Mouse (Mus musculus) hindbrain, embryonic 16.5 days (tissue): Measurements from ENCODE around the gene Gm20696. TPM values are rescaled to one million over a fixed set of nuclear protein-coding genes. Genes with fewer than 3 reads are reported as not detected.

ENCODE experiments used
- ATAC-seq: fragments of 200-750 bp; cut with Nextera tagmentation; 2 replicates; pipeline ENCODE4 v1.8.0; 2017; ENCODE audit warnings: moderate TSS enrichment, moderate library complexity
- H3K27ac ChIP-seq: fragments of 300-500 bp; sonication (generic); 2 replicates; pipeline ENCODE4 v1.5.1; 2014; ENCODE audit warnings: low read depth, mild to moderate bottlenecking, control low read depth, low read length, moderate library complexity
- H3K27me3 ChIP-seq: fragments of 300-500 bp; sonication (generic); replicated peaks from 2 replicates; pipeline ENCODE4 v1.6.1; 2014; ENCODE audit warnings: low read length; ENCODE audit not compliant: control insufficient read depth, insufficient read depth
- H3K36me3 ChIP-seq: fragments of 300-500 bp; sonication (generic); 2 replicates; pipeline ENCODE4 v1.6.1; 2014; ENCODE audit warnings: mild to moderate bottlenecking, low read length, moderate library complexity, mixed read lengths; ENCODE audit not compliant: control insufficient read depth, insufficient read depth
- H3K4me1 ChIP-seq: fragments of 300-500 bp; sonication (generic); 2 replicates; pipeline ENCODE4 v1.6.1; 2014; ENCODE audit warnings: low read depth, low read length; ENCODE audit not compliant: control insufficient read depth, insufficient read depth
- H3K4me2 ChIP-seq: fragments of 300-500 bp; sonication (generic); 2 replicates; pipeline ENCODE4 v1.6.1; 2014; ENCODE audit warnings: mild to moderate bottlenecking, low read length, control low read depth, moderate library complexity
- H3K4me3 ChIP-seq: fragments of 300-500 bp; sonication (generic); 2 replicates; pipeline ENCODE4 v1.5.1; 2014; ENCODE audit warnings: mild to moderate bottlenecking, low read length, control low read depth, moderate library complexity
- H3K9ac ChIP-seq: fragments of 300-500 bp; sonication (generic); 2 replicates; pipeline ENCODE4 v1.6.1; 2014; ENCODE audit warnings: low read depth, mild to moderate bottlenecking, control low read depth, low read length, moderate library complexity
- H3K9me3 ChIP-seq: fragments of 300-500 bp; sonication (generic); 2 replicates; pipeline ENCODE4 v1.6.1; 2014; ENCODE audit warnings: mild to moderate bottlenecking, low read length, moderate library complexity; ENCODE audit not compliant: control insufficient read depth
- WGBS: fragments of 180-500 bp; shearing (Covaris S2); extraction: QIAGEN DNeasy Blood & Tissue Kit; methylation state at CpG from one replicate; pipeline ENCODE4 v1.1.7; 2014; 5-methylcytosine and 5-hydroxymethylcytosine counted together
- polyA plus RNA-seq: library from polyadenylated mRNA; unstranded; fragments of >200 nt; fragmentation: Nextera tagmentation; extraction: Ambion mirVana; gene quantifications from 2 replicates; pipeline ENCODE4 v1.2.1, GENCODE M21; 2015

Gene Gm20696
- polyA plus RNA-seq, 1 experiment from 2014 or later: 1.8 TPM

DNA sequence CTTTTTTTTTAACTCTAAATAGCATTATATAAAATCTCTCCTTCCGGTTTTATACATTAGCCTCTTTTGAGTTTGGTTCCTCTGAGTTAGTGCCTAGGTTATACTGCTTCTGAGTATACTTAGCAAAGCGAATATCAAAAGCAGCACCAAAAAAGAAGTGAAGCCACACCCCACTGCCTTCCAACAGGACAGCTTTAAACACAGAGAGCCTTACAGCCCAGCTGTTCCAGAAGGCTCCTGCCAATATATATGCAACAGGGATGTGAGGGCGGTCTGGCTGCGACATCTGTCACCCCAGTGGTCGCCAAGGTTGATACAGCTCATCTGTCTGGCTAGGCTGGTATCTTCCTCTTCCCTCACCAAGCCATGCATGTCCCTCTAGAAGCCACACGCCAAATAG lies 91.0 kb downstream of the Gm20696 start:
- Histone ChIP-seq H3K4me1 (no peaks in the 10 kb centered on the region), H3K9ac (no peak overlapping the region), H3K36me3 (no peaks in the 10 kb centered on the region), H3K9me3 (no peaks in the 10 kb centered on the region), H3K27me3 (no peaks in the 10 kb centered on the region), H3K27ac (no peak overlapping the region), H3K4me2 (no peak overlapping the region), H3K4me3 (no peak overlapping the region)
- WGBS: 83% methylated on average over 6 of the region's 6 CpGs
- no peak for ATAC-seq

DNA sequence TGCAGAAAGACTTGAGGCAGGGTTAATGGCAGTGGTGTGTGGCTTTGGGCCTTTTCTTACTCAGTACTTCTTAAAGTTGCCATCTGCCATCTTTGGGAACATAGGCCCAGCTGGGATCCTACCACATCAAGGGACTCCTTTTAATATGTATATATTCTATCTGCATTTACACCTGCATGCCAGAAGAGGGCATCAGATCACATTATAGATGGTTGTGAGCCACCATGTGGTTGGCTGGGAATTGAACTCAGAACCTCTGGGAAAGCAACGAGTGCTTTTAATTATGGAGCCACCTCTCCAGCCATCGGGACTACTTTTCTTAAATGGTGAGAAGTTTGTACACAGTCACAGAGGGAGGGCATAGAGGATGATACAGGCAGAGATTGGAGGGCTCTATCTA lies 93.3 kb downstream of the Gm20696 start:
- Histone ChIP-seq H3K27ac (no peak overlapping the region), H3K27me3 (no peaks in the 10 kb centered on the region), H3K9me3 (no peaks in the 10 kb centered on the region), H3K4me1 (no peaks in the 10 kb centered on the region), H3K36me3 (no peaks in the 10 kb centered on the region), H3K4me2 (no peak overlapping the region), H3K9ac (no peak overlapping the region), H3K4me3 (no peak overlapping the region)
- WGBS: 87% methylated on average over 2 of the region's 2 CpGs
- no peak for ATAC-seq

DNA sequence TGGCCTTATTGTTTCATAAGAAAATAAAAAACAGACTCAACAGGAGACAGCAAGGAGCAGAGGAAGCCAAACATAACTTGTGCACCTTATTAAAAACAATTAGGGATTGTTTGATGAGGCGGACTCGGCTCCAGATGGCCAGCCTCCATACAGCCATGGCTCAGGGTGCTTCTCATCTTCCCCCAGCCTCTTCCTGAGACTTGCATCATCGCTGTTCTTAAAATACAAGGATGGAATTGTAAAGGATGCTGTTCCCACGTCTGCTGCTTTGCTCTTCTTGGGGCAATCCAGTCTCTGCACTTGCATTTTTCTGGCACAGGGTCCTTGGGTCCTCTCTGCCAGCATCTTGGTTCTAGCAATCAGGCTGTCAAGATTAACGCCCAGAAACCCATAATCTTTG lies 94.5 kb downstream of the Gm20696 start:
- Histone ChIP-seq H3K4me1 (no peaks in the 10 kb centered on the region), H3K9ac (no peak overlapping the region), H3K36me3 (no peaks in the 10 kb centered on the region), H3K4me2 (no peak overlapping the region), H3K4me3 (no peak overlapping the region), H3K9me3 (no peaks in the 10 kb centered on the region), H3K27me3 (no peaks in the 10 kb centered on the region), H3K27ac (no peak overlapping the region)
- ATAC-seq: no peak
- WGBS: 71% methylated on average over 5 of the region's 5 CpGs

DNA sequence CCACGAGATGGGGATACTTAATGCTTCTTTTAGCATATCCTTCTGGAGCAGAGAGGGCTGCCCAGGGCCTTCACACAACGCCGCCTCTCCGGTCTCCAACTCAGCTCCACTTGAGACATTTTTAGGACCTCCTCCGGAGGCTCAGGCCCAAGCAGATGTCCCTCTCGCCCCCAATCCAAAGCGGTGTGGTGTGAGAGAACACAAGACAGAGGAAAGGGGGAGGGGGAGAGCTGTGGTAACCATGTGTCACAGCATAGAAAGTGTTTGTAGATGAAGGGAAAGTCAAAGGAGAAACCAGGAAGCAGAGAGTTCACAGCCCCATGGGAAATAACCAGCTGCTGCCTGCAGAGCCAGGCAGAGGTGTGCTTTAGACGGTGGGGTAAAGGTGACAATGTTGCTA lies 99.7 kb downstream of the Gm20696 start:
- no peak overlapping the region for H3K27ac ChIP-seq
- no peak overlapping the region for H3K4me2 ChIP-seq
- no peaks in the 10 kb centered on the region for H3K9me3 ChIP-seq
- H3K4me1 ChIP-seq: no peaks in the 10 kb centered on the region
- WGBS: 68% methylated on average over 8 of the region's 8 CpGs
- no peaks in the 10 kb centered on the region for H3K36me3 ChIP-seq
- H3K4me3 ChIP-seq: no peak overlapping the region
- no peaks in the 10 kb centered on the region for H3K27me3 ChIP-seq
- no peak for ATAC-seq
- no peak overlapping the region for H3K9ac ChIP-seq

DNA sequence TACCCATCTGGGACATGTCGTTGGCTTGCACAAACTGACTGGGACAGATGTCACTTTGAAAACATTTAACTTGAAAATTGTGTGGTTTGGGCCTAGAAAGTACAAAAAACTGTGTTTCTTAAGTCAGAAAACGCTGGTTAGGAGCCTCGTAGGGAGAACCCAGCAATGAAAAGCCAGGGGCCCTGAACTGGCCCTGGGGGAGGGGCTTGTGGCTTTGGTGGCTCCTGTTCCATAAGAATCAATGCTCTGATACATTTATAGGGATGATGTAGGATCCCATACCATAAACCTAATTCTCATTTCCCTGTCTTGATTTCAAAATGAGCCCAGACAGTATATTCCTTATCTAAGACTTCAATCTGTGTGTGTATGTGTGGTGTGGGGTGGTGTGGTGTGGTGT lies 101.8 kb downstream of the Gm20696 start:
- WGBS: 78% methylated on average over 3 of the region's 3 CpGs
- H3K27me3 ChIP-seq: no peaks in the 10 kb centered on the region
- H3K4me1 ChIP-seq: no peaks in the 10 kb centered on the region
- no peak for ATAC-seq
- no peak overlapping the region for H3K4me2 ChIP-seq
- H3K9ac ChIP-seq: no peak overlapping the region
- H3K4me3 ChIP-seq: no peak overlapping the region
- no peak overlapping the region for H3K27ac ChIP-seq
- H3K9me3 ChIP-seq: no peaks in the 10 kb centered on the region
- no peaks in the 10 kb centered on the region for H3K36me3 ChIP-seq

DNA sequence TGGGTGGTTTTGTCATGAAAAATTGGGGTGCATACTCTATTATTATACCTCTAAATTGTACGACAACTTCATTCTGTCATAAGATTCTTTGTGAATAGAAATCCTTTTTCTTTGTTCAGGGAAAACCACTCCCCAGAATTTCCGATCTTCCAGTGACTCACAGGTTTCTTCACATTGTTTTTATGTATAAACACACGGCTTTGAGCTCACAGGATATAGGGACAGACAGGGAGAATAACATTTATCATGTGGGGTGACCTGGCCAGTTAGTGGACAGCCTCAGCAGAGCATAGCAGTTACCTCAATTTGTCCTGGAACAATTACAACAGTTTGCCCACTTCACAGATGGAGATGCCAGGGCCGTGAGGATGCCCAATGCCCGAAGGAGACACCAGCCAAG lies 109.6 kb downstream of the Gm20696 start:
- H3K4me1 ChIP-seq: no peaks in the 10 kb centered on the region
- WGBS: 84% methylated on average over 5 of the region's 5 CpGs
- H3K9ac ChIP-seq: no peak overlapping the region
- H3K27me3 ChIP-seq: no peaks in the 10 kb centered on the region
- H3K36me3 ChIP-seq: no peaks in the 10 kb centered on the region
- H3K27ac ChIP-seq: no peak overlapping the region
- no peak overlapping the region for H3K4me3 ChIP-seq
- ATAC-seq: no peak
- H3K4me2 ChIP-seq: no peak overlapping the region
- no peaks in the 10 kb centered on the region for H3K9me3 ChIP-seq

DNA sequence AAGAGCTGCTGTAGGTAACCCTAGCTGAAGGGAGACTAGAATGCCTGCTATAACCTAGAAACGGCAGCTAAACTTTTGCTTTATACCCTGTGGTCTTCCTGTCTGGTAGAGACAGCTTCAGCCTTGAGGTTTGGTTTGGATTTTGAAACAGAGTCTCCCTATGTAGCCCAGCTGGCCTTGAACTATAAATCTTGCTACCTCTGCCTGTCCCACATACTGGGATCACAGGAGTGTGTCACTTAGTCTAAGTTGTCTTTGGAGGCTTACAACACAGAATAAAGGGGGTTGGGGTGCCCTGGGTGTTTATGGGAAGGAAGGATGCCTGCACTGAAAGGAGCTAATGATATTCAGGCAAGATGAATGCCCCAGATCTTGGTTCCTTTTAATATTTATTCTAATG lies 113.8 kb downstream of the Gm20696 start:
- no peaks in the 10 kb centered on the region for H3K36me3 ChIP-seq
- no peak overlapping the region for H3K4me2 ChIP-seq
- no peaks in the 10 kb centered on the region for H3K4me1 ChIP-seq
- no peaks in the 10 kb centered on the region for H3K27me3 ChIP-seq
- WGBS: 88% methylated on average over 1 of the region's 1 CpGs
- H3K9ac ChIP-seq: no peak overlapping the region
- ATAC-seq: no peak
- 0 out of 2 replicates have a peak, but pooled peaks cover 4% of the 10 kb centered on the region for H3K9me3 ChIP-seq
- no peak overlapping the region for H3K27ac ChIP-seq
- H3K4me3 ChIP-seq: no peak overlapping the region

DNA sequence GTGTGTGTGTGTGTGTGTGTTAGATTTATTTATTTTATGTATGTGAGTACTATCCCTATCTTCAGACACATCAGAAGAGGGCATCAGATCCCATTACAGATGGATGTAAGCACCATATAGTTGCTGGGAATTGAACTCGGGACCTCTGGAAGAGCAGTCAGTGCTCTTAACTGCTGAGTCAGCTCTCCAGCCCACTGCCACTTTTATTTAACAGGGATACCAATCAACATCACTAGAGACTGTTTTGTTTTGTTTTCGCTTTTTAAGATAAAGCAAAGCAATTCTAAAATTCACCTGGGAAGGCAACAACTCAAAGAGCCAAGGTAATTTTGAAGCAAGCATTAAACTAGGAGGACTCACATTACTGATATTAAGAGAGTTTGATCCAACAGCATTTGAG lies 120.2 kb downstream of the Gm20696 start:
- Histone ChIP-seq H3K36me3 (no peaks in the 10 kb centered on the region), H3K9me3 (0 out of 2 replicates have a peak, but pooled peaks cover 4% of the 10 kb centered on the region), H3K27ac (no peak overlapping the region), H3K9ac (no peak overlapping the region), H3K27me3 (no peaks in the 10 kb centered on the region), H3K4me3 (no peak overlapping the region), H3K4me1 (no peaks in the 10 kb centered on the region), H3K4me2 (no peak overlapping the region)
- WGBS: 96% methylated on average over 2 of the region's 2 CpGs
- ATAC-seq: no peak

DNA sequence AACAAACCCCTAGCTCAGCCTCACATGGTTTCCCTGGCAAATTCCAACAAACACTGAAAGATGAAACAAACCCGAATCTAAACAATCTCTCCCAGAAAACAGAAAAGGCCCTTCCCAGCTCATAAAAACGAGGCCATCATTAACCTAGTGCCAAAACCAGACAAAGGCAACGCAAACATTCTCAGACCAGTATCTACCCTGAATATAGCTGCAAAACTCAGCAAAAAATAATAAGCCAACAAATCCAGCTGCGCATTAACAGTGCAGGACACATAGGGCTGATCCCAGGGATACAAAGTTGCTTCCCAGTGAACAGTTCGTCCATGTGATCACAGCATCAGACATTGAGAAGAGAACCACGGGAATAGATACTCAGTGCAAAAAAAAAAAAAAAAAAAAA lies 121.2 kb downstream of the Gm20696 start:
- no peak overlapping the region for H3K9ac ChIP-seq
- ATAC-seq: no peak
- no peak overlapping the region for H3K4me2 ChIP-seq
- H3K36me3 ChIP-seq: no peaks in the 10 kb centered on the region
- H3K27ac ChIP-seq: no peak overlapping the region
- H3K9me3 ChIP-seq: 0 out of 2 replicates have a peak, but pooled peaks cover 4% of the 10 kb centered on the region
- H3K27me3 ChIP-seq: no peaks in the 10 kb centered on the region
- no peak overlapping the region for H3K4me3 ChIP-seq
- H3K4me1 ChIP-seq: no peaks in the 10 kb centered on the region
- WGBS: 72% methylated on average over 6 of the region's 6 CpGs

DNA sequence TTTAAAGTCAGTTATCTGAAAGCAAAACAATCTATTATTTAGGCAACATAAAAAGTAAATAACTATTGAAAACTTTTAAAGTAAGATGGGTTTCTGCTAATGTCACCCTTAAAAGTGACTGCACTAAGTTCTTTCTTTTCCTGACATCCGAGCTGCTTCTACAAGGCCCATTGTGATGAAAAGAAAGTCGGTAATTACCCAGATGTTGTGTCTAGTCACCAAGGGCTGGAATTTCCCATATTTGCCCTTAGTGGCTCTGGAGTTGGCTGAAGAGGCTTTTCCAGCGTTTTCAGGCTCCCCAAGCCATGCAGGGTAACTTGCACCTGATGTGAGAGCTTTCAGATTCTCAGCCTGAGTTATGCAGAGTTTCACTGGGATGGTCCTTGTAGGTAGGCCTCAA lies 125.5 kb downstream of the Gm20696 start:
- Histone ChIP-seq H3K9ac (no peak overlapping the region), H3K9me3 (no peaks in the 10 kb centered on the region), H3K27ac (no peak overlapping the region), H3K4me1 (no peaks in the 10 kb centered on the region), H3K4me2 (no peak overlapping the region), H3K36me3 (no peaks in the 10 kb centered on the region), H3K4me3 (no peak overlapping the region), H3K27me3 (no peaks in the 10 kb centered on the region)
- ATAC-seq: no peak
- 46% methylated on average over 3 of the region's 3 CpGs for WGBS
